Mouse (Mus musculus) MEL (cell line): ENCODE results near the gene Usp39.

Source experiments
- GATA1 ChIP-seq: IDR thresholded peaks from 2 replicates; pipeline ENCODE4 v1.6.1; 2011; ENCODE audit warnings: low read depth, low read length, improper control_type of control experiment
- HCFC1 ChIP-seq: IDR thresholded peaks from 2 replicates; pipeline ENCODE4 v1.6.1; 2012; ENCODE audit warnings: low read depth, mild to moderate bottlenecking, inconsistent platforms, low read length, improper control_type of control experiment, moderate library complexity
- NRF1 ChIP-seq: IDR thresholded peaks from 2 replicates; pipeline ENCODE4 v1.6.1; 2014; ENCODE audit warnings: low read depth, mild to moderate bottlenecking, inconsistent platforms, low read length, improper control_type of control experiment, moderate library complexity; ENCODE audit not compliant: poor library complexity, insufficient read depth, severe bottlenecking
- USF1 ChIP-seq: IDR thresholded peaks from 2 replicates; pipeline ENCODE4 v1.6.1; 2014; ENCODE audit warnings: low read depth, mild to moderate bottlenecking, inconsistent platforms, low read length, improper control_type of control experiment, moderate library complexity

DNA sequence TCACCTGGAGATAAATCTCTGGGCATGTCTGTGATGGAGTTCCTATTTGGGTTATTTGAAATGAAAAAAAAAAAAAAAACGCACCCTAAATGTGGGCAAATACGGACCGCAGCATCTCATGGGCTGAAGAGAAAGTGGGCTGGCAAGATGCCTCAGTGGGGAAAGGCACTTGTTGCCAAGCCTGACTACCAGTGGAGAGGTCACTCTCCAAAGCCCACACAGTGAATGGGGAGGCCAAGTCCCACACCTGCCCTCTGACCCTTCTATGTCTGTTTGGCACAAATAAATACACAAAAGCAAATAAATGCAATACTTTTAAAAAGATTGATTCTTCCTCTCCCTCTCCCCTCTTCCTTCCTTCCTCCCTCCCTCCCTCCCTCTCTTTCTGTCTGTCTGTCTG lies 55.5 kb downstream of the Usp39 start:
- TF ChIP-seq GATA1, result no peak
- TF ChIP-seq USF1, result no peak
- TF ChIP-seq HCFC1, result no peak
- no peak for TF ChIP-seq NRF1
